Mouse (Mus musculus) G1E (cell line): ENCODE results near the gene Kcns3. TPM values are rescaled to one million over a fixed set of nuclear protein-coding genes. Genes with fewer than 3 reads are reported as not detected.
"Not testable (repeated sequence)": the region's sequence is repeated elsewhere in the genome, so short reads cannot be mapped to it uniquely, and the experiment has no call there.

Experiments
- ATAC-seq: 2 replicates; pipeline ENCODE4 v1.8.0; 2016; ENCODE audit warnings: mild to moderate bottlenecking; ENCODE audit not compliant: insufficient number of reproducible peaks, poor library complexity, low FRiP score, severe bottlenecking; ENCODE audit errors: extremely low read depth
- DNase-seq: peaks from one replicate; pipeline ENCODE4 v3.0.0; 2012; ENCODE audit warnings: low spot score
- H3K27me3 ChIP-seq: 2 replicates; pipeline ENCODE4 v1.6.1; 2012; ENCODE audit warnings: mild to moderate bottlenecking, low read length, inconsistent platforms; ENCODE audit not compliant: insufficient read depth
- H3K36me3 ChIP-seq: replicated peaks from 2 replicates; pipeline ENCODE3; 2012; ENCODE audit warnings: mild to moderate bottlenecking, inconsistent platforms
- H3K4me1 ChIP-seq: 2 replicates; pipeline ENCODE4 v1.6.1; 2012; ENCODE audit warnings: low read depth, low read length, inconsistent platforms, mixed read lengths; ENCODE audit not compliant: insufficient read depth
- H3K4me3 ChIP-seq: 2 replicates; pipeline ENCODE4 v1.5.1; 2012; ENCODE audit warnings: low read depth, mild to moderate bottlenecking, inconsistent platforms, low read length, moderate library complexity, mixed read lengths
- H3K9me3 ChIP-seq: replicated peaks from 2 replicates; pipeline ENCODE4 v1.6.1; 2012; ENCODE audit warnings: inconsistent platforms
- CTCF ChIP-seq: IDR thresholded peaks from 2 replicates; pipeline ENCODE4 v1.5.1; 2012; ENCODE audit warnings: low read depth, low read length, inconsistent platforms, mixed read lengths
- GATA1 ChIP-seq: IDR thresholded peaks from 2 replicates; pipeline ENCODE4 v1.6.1; 2012; ENCODE audit warnings: borderline replicate concordance, low read length, inconsistent platforms, mixed read lengths
- GATA2 ChIP-seq: IDR thresholded peaks from 2 replicates; pipeline ENCODE4 v1.6.1; 2012; ENCODE audit warnings: low read depth, low read length, inconsistent platforms, borderline replicate concordance
- POLR2AphosphoS5 ChIP-seq: IDR thresholded peaks from 2 replicates; pipeline ENCODE4 v1.6.1; 2012; ENCODE audit warnings: low read depth, low read length, inconsistent platforms; ENCODE audit not compliant: insufficient replicate concordance
- TAL1 ChIP-seq: conservative IDR thresholded peaks from 2 replicates; pipeline ENCODE4 v1.6.1; 2012; ENCODE audit warnings: low read depth, low read length, inconsistent platforms, mixed read lengths
- polyA plus RNA-seq: library from polyadenylated mRNA; stranded (reverse); fragments of >175 nt; gene quantifications from 2 replicates; pipeline ENCODE4 v1.2.3, GENCODE M21; 2012
- total RNA-seq, 2 experiments: library from RNA; stranded (forward) in 1 of 2; stranded (reverse) in 1 of 2; fragments of 200-1000 nt in 1 of 2; fragments of >200 nt in 1 of 2; fragmentation: Nextera tagmentation in 1 of 2; gene quantifications; 2 replicates each; pipeline ENCODE4 v1.2.3; 2014 to 2017

The Kcns3 gene
- total and polyA plus RNA-seq, 3 experiments = 0.07 to 0.11 TPM; not detected in 1

DNA sequence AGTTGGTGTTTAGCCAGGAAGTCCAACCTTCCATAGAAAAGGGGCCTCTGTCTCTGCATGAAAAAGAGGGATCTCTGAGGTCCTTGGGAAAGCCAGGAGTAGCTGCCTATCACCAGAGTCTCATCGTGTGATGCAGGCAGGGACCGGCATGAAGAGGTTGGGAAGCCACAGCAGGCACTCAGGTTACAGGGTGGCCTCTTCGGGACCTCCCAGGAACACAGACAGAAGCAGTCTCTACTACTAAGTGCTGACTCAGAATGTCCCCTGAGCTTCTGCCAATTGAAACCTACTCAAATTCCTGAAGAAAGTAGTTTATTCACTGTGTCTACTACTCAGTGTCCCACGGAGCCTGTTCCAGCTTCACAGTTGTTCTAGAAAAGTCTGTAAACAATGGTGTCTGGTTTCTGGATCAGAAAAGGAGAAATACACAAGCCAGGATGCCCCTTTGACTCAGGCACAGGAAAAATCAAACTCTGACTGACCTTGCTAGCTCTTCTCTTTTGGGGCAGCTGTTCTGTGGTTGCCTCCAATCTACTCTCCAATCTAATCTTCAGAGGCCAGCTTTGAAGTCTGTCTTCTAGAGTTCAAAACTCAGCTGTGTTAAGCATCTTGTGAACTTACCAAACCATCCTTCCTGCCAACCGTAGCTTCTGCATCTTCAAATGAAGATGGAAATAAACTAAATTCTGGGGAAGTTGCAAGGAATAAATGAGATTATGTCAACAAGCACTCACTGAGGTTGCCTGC, 62.1 kb downstream of the Kcns3 start:
- Histone ChIP-seq H3K27me3 (no peaks in the 10 kb centered on the region), H3K9me3 (no peaks in the 10 kb centered on the region), H3K36me3 (no peaks in the 10 kb centered on the region), H3K4me1 (peaks cover 27% of the 10 kb centered on the region), H3K4me3 (no peak overlapping the region)
- DNase-seq = no peak
- ATAC-seq = no peak
- TF ChIP-seq TAL1 (peak; percentile 67), CTCF (no peak), POLR2AphosphoS5 (no peak), GATA1 (no peak), GATA2 (no peak)

DNA sequence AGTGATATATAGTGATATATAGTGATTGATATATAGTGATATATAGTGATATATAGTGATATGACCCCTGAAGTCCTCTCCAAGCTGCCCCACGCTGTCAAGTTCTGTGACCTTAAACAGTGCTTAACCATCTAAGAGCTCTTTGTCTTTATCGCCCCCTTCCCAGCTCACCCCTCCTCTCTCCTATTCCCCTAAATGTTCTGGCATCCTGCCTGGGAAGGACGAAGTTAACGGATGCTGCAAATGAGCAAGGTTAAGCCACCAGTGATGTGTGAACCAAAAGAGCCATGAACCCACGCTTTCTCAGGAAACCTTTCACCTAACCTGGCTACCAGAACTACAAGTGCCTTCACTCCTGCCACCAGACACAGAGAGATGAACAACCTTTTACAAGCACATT, 64.0 kb downstream of the Kcns3 start:
- no peak for TF ChIP-seq TAL1
- no peak for TF ChIP-seq GATA1
- TF ChIP-seq POLR2AphosphoS5 = no peak
- no peak for TF ChIP-seq GATA2
- TF ChIP-seq CTCF = no peak
- peaks cover 27% of the 10 kb centered on the region for H3K4me1 ChIP-seq
- DNase-seq (no peak), ATAC-seq (no peak)
- no peaks in the 10 kb centered on the region for H3K9me3 ChIP-seq
- no peaks in the 10 kb centered on the region for H3K27me3 ChIP-seq
- H3K36me3 ChIP-seq = no peaks in the 10 kb centered on the region
- H3K4me3 ChIP-seq = no peak overlapping the region

DNA sequence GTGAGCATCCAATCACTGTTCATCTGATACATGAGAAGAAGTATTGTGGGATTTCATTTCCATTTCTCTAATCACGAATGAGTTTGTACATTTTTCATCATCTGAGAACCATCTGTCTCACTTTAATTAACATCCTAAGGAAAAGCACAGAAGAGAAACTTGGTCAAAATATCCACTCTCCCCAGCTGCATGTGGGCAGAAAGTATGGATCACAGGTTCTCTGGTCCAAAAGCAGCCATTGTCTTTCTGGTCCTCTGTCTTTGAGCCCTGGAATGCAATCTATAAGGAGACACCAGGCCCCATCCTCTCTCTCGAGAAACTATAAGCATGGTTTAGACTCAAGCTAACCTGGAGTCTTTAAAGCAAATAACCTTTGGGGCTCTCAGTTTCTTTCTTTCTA, 79.8 kb downstream of the Kcns3 start:
- H3K9me3 ChIP-seq = no peaks in the 10 kb centered on the region
- no peak for ATAC-seq
- no peaks in the 10 kb centered on the region for H3K4me1 ChIP-seq

DNA sequence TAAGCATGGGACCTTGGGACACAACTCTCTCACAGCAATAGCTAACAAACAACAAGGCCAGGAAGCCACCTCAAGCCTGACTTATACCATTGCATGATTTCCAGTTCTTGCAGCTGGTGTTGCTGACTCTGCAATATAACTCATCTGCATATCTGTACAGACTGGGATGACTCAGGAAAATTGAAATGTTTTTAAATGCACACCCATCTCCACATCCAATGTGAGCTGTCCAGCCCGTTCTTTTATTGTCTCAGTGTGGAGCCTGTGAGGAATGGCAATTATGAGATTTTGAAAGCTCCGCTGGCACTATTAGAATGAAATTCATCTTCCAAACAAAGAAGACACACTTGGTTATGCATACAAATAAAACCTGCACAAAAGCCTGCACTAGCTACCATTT, 84.0 kb downstream of the Kcns3 start:
- no peaks in the 10 kb centered on the region for H3K27me3 ChIP-seq
- no peaks in the 10 kb centered on the region for H3K9me3 ChIP-seq
- ATAC-seq (no peak), DNase-seq (no peak)
- peaks cover 9% of the 10 kb centered on the region for H3K4me1 ChIP-seq
- no peaks in the 10 kb centered on the region for H3K36me3 ChIP-seq
- TF ChIP-seq GATA1 = no peak
- TF ChIP-seq TAL1 = no peak
- no peak for TF ChIP-seq GATA2
- TF ChIP-seq POLR2AphosphoS5 = no peak
- TF ChIP-seq CTCF = no peak
- H3K4me3 ChIP-seq = no peak overlapping the region

More for the DNA sequence above, 79.8 kb downstream of the Kcns3 start:
- no peaks in the 10 kb centered on the region for H3K27me3 ChIP-seq
- H3K4me3 ChIP-seq = no peak overlapping the region
- no peak for DNase-seq
- H3K36me3 ChIP-seq = no peaks in the 10 kb centered on the region
- TF ChIP-seq GATA2 (no peak), GATA1 (no peak), POLR2AphosphoS5 (no peak), TAL1 (no peak), CTCF (no peak)

DNA sequence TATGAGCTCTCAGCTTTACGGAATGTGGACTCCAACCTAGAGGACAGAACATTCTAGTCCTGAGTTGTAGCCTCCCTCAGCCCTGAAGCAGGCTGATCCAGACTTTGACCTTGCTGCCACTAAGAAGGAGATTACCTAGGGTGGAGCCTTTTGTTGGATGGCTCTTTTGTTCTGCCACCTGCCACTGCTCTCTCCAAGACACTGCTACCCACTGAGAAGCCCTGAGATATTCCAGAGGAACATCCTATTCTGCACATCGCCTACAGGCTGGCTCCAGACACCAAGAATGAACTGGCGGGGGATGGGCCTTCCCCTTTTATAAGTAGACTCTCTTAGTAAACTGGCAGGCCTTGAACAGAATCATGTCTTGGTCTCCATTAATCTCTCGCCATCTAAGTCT, 98.2 kb downstream of the Kcns3 start:
- ATAC-seq, H3K4me3 ChIP-seq, H3K9me3 ChIP-seq, DNase-seq, H3K27me3 ChIP-seq, H3K36me3 ChIP-seq, H3K4me1 ChIP-seq: not testable (repeated sequence)

DNA sequence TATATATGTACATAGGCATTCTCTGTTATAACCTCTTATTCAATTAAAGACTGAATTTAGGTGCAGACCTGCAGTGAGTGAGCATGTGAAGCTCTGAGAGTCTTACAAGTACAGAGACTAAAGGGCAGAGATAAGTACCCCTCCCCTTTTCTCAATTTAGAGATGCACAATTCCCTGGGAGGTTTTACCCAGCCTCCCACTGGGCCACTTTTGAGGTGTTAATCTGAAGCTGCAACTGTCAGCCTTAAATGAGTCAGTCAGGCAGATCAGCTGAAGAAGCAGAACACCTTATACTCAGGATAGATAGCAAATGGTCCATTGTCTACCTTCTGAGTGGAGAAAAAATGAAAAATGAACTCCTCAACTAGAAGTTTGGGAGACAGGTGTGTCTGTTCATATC, 109.0 kb downstream of the Kcns3 start:
- DNase-seq (no peak), ATAC-seq (no peak)
- Histone ChIP-seq H3K4me3 (no peak overlapping the region), H3K36me3 (no peaks in the 10 kb centered on the region), H3K4me1 (no peaks in the 10 kb centered on the region), H3K27me3 (no peaks in the 10 kb centered on the region), H3K9me3 (no peaks in the 10 kb centered on the region)
- TF ChIP-seq GATA1 = no peak
- TF ChIP-seq POLR2AphosphoS5 = no peak
- TF ChIP-seq TAL1 = no peak
- no peak for TF ChIP-seq GATA2
- TF ChIP-seq CTCF = no peak

Other genes with a start within 250 kb of the Kcns3 start
- not detected in 2 replicates for gene Msgn1, start 57.9 kb upstream of the Kcns3 start, total RNA-seq (2014; fragmentation: Nextera tagmentation)
- gene Msgn1, start 57.9 kb upstream of the Kcns3 start, total RNA-seq (2017) = not detected in 2 replicates
- gene Msgn1, start 57.9 kb upstream of the Kcns3 start, polyA plus RNA-seq = not detected in 2 replicates
- gene Gen1, start 114.7 kb upstream of the Kcns3 start, total RNA-seq (2014; fragmentation: Nextera tagmentation) = 70.2 and 78.1 TPM in 2 replicates
- 31.6 and 36.2 TPM in 2 replicates for gene Gen1, start 114.7 kb upstream of the Kcns3 start, total RNA-seq (2017)
- 5.4 and 13.3 TPM in 2 replicates for gene Gen1, start 114.7 kb upstream of the Kcns3 start, polyA plus RNA-seq
- 108 and 115 TPM in 2 replicates for gene Smc6, start 114.8 kb upstream of the Kcns3 start, total RNA-seq (2014; fragmentation: Nextera tagmentation)
- 75.9 and 97.5 TPM in 2 replicates for gene Smc6, start 114.8 kb upstream of the Kcns3 start, total RNA-seq (2017)
- 130 and 132 TPM in 2 replicates for gene Smc6, start 114.8 kb upstream of the Kcns3 start, polyA plus RNA-seq